ENCODE assay signal across 8 mouse cellular contexts in genomic region chr19:8888511-8889385, GRCm38 (mm10). TPM values are rescaled to one million over a fixed set of nuclear protein-coding genes. Genes with fewer than 3 reads are reported as not detected.
A peak's percentile ranks its signal among the peaks of the same experiment; 100 is the strongest.
DNase-seq lines count a peak whose midpoint lies in the region; ATAC-seq and TF ChIP-seq lines count a peak whose summit lies in the region.

1810009A15Rik (plus strand) TSS chr19:8888853.
Gm49416 (plus strand) TSS chr19:8888926.

- peaks cover 9% of the 10 kb centered on the region; the same call in 1 of the 2 replicates for H3K4me1 ChIP-seq in hindbrain, postnatal 0 days (ENCODE audit: insufficient read depth, low read length)

- H3K9me3 ChIP-seq in hindbrain, postnatal 0 days (ENCODE audit: low read length): no peaks in the 10 kb centered on the region

- no peaks in the 10 kb centered on the region for H3K27me3 ChIP-seq in hindbrain, postnatal 0 days (ENCODE audit: insufficient read depth, low read length)

- peak; percentile 97 for ATAC-seq in hindbrain, postnatal 0 days
- ATAC-seq in megakaryocyte, adult 5-6 weeks (ENCODE audit: poor library complexity, severe bottlenecking): peak; percentile 95

- H3K36me3 ChIP-seq in hindbrain, postnatal 0 days (ENCODE audit: insufficient read depth, low read length): no peaks in the 10 kb centered on the region

- DNase-seq in T-cell, adult 2 months (ENCODE audit: low spot score): peak; percentile 95
- DNase-seq in cerebellum, postnatal 36 days: peak; percentile 93
- DNase-seq in gastrocnemius, adult 18-20 months (ENCODE audit: low spot score): peak; percentile 95
- peak; percentile 98 for DNase-seq in hindbrain, postnatal 0 days (ENCODE audit: low spot score)
- DNase-seq in left cerebral cortex, adult 2 months (ENCODE audit: extremely low spot score in 1 of 2, low spot score in 2 of 2): peak; percentile 92 to 94
- peak; percentile 93 to 94 for DNase-seq in right cerebral cortex, adult 2 months (ENCODE audit: low spot score in 2 of 2)
- DNase-seq in urinary bladder, postnatal 14 days (ENCODE audit: low spot score): peak; percentile 96

- H3K9ac ChIP-seq in hindbrain, postnatal 0 days (replicated peaks; ENCODE audit: low read length): peak within 1 kb of the TSS; percentile 57

- H3K4me2 ChIP-seq in hindbrain, postnatal 0 days (ENCODE audit: low read depth, low read length): peak within 1 kb of the TSS; percentile 90

- under 1% methylated on average over 58 of the region's 58 CpGs for WGBS in hindbrain, postnatal 0 days

- peak within 1 kb of the TSS; percentile 43 for H3K4me3 ChIP-seq in hindbrain, postnatal 0 days (ENCODE audit: low read length)
- peak within 1 kb of the TSS; percentile 81 for H3K4me3 ChIP-seq in left cerebral cortex, adult 2 months

- peak within 1 kb of the TSS; percentile 71 for H3K27ac ChIP-seq in hindbrain, postnatal 0 days
- peak within 1 kb of the TSS; percentile 86 for H3K27ac ChIP-seq in left cerebral cortex, adult 2 months

- intact Hi-C loops in left cerebral cortex, adult 2 months (cut with DNase I): loop anchor here (5.0 kb wide), 1 partner anchor 46 kb away; no protein-coding TSS in a partner anchor

- TF ChIP-seq CTCF in hindbrain, postnatal 0 days (IDR thresholded peaks at IDR 0.05; ENCODE audit: low read depth): peak; percentile 5; the same call in 1 of the 2 replicates
- no peak for TF ChIP-seq CTCF in left cerebral cortex, adult 2 months (IDR thresholded peaks at IDR 0.05)

RNA-seq across cellular contexts. Expression of gene 1810009A15Rik, which starts in this region (rescaled TPM):
- 10 to 100 TPM; 14.5 to 15.4 TPM for total RNA-seq in gastrocnemius, adult 18-20 months (2021)
- 13.6 and 29.8 TPM in 2 replicates for total RNA-seq in hindbrain, postnatal 0 days (2014; rRNA removed)
- polyA plus RNA-seq in hindbrain, postnatal 0 days (2015; fragmentation: Nextera tagmentation; extraction: Ambion mirVana): 37.7 and 38.6 TPM in 2 replicates
- total RNA-seq in left cerebral cortex, adult 2 months (2021): 10 to 100 TPM; 22.5 to 23.2 TPM
- total RNA-seq in megakaryocyte, adult 5-6 weeks (2015): 43.9 and 64.0 TPM in 2 replicates
- total RNA-seq in megakaryocyte, adult 5-6 weeks (2017): 61.2 and 66.3 TPM in 2 replicates

RNA-seq across cellular contexts. Expression of gene Gm49416, which starts in this region (rescaled TPM):
- total RNA-seq in gastrocnemius, adult 18-20 months (2021): 1 to 10 TPM; 1.2 to 2.3 TPM
- total RNA-seq in hindbrain, postnatal 0 days (2014; rRNA removed): 0.52 and 2.7 TPM in 2 replicates
- polyA plus RNA-seq in hindbrain, postnatal 0 days (2015; fragmentation: Nextera tagmentation; extraction: Ambion mirVana): not detected in 2 replicates
- 1 to 10 TPM; 1.2 to 6.7 TPM for total RNA-seq in left cerebral cortex, adult 2 months (2021)
- total RNA-seq in megakaryocyte, adult 5-6 weeks (2015): 0.27 TPM in 1 of 2 replicates, not detected in the other
- total RNA-seq in megakaryocyte, adult 5-6 weeks (2017): 0.85 TPM in 1 of 2 replicates, not detected in the other

Comparison
In these comparisons a context has a peak if more than half of its experiments do, and no peak if none do; other contexts are left out.
1. Peak in every context shown above with its lines: DNase-seq, ATAC-seq, H3K4me3 ChIP-seq and H3K27ac ChIP-seq.